Comparison of ENCODE assay signal across 8 mouse cellular contexts in the genomic region with DNA sequence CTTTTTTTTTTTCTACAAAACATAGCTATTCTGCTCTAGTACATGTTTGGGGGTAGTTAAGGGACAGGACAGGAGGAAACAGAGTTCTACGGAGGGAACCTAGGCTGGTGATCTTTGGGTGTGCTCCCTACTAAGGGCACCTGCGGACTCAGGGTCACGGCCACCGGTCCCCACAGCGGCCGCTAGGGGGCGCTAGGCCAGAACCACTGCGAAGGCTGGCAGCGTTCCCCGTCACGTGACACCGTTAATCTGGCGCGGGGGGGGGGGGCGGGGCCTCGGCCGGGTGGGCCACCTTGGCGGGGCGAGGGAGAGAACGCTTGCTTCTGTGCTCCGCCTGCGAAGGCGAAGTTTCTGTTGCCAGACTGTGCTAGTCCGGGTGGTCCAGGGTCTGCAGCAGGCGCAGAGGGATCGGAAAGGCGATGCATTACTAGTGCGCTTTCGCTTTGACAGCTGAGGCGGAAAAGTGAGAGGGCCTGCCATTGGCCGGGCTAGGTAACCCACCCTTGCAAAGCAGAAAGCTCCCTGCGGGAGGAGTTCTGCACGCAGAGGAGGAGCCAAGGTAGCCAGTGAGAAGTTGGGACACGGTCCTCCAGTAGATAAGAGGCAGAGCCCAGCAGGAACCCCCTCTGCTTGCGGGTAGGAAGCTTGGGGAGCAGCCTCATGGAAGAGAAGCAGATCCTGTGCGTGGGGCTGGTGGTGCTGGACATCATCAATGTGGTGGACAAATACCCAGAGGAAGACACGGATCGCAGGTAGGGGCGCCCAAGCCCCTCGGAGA. TPM values are rescaled to one million over a fixed set of nuclear protein-coding genes. Genes with fewer than 3 reads are reported as not detected.
DNase-seq lines count a peak whose midpoint lies in the region; ATAC-seq and TF ChIP-seq lines count a peak whose summit lies in the region.

Khk (plus strand) TSS at position 176 of the 778 bp plus-strand sequence.

- in situ Hi-C loops in Patski (cut with MboI; ENCODE audit: low pct_unique_long_range_greater_than_20kb): no loop called here

- H3K4me3 ChIP-seq in hindbrain, embryonic 12.5 days: peak within 1 kb of the TSS; percentile 40

- CTCF ChIA-PET in Patski (lab: Charles Lee): interaction anchor here (1.0 to 4.1 kb wide), 18 partner anchors 8 to 128 kb away, joined by 3 to 24 read pairs (median 5); partner anchors contain the start of genes Preb and Slc5a6

- no peak for DNase-seq in Patski (ENCODE audit: low read depth, low spot score)
- peak; percentile 97 to 99 for DNase-seq in cerebellum, postnatal 10 days
- peak; percentile 69 to 81 for DNase-seq in frontal cortex, postnatal 14 days (ENCODE audit: low spot score in 2 of 2)
- DNase-seq in layer of hippocampus, postnatal 10 days (ENCODE audit: low spot score in 2 of 2): peak; percentile 91 to 94
- DNase-seq in lung, postnatal 10 days: peak; percentile 92
- peak; percentile 88 for DNase-seq in ovary, postnatal 14 days (ENCODE audit: low spot score)
- peak; percentile 88 to 98 for DNase-seq in thymus, postnatal 10 days (ENCODE audit: low spot score in 2 of 2)

- TF ChIP-seq CTCF in Patski (IDR thresholded peaks at IDR 0.05): no peak

- H3K27ac ChIP-seq in hindbrain, embryonic 12.5 days: peak within 1 kb of the TSS; percentile 62

- H3K4me2 ChIP-seq in hindbrain, embryonic 12.5 days (replicated peaks): peak within 1 kb of the TSS; percentile 70

- H3K27me3 ChIP-seq in Patski: no peaks in the 10 kb centered on the region
- H3K27me3 ChIP-seq in hindbrain, embryonic 12.5 days: peaks cover 15% of the 10 kb centered on the region

- WGBS in hindbrain, embryonic 12.5 days: under 1% methylated on average over 37 of the region's 40 CpGs

- peak; percentile 77 for ATAC-seq in Patski
- ATAC-seq in hindbrain, embryonic 12.5 days (ENCODE audit: low FRiP score): peak; percentile 76

- H3K9ac ChIP-seq in hindbrain, embryonic 12.5 days: peak within 1 kb of the TSS; percentile 52

- H3K4me1 ChIP-seq in hindbrain, embryonic 12.5 days: peaks cover 26% of the 10 kb centered on the region

- H3K36me3 ChIP-seq in hindbrain, embryonic 12.5 days: peaks cover 5% of the 10 kb centered on the region; the same call in 1 of the 2 replicates

- POLR2A ChIA-PET in Patski (lab: Charles Lee): interaction anchor here (0.5 to 1.9 kb wide), 8 partner anchors 28 to 110 kb away, joined by 3 to 7 read pairs (median 4); partner anchors contain the start of gene Agbl5

- H3K9me3 ChIP-seq in hindbrain, embryonic 12.5 days (replicated peaks): no peaks in the 10 kb centered on the region

RNA-seq across cellular contexts. Expression of gene Khk, which starts in this region (rescaled TPM):
- 45.3 TPM for polyA plus RNA-seq in Patski (2021)
- polyA plus RNA-seq in hindbrain, embryonic 12.5 days (2016; fragmentation: Nextera tagmentation; extraction: Ambion mirVana): 5.6 and 7.1 TPM in 2 replicates
- total RNA-seq in layer of hippocampus, postnatal 10 days (2021): 10 to 100 TPM in 1 of 2 experiments, 1 to 10 TPM in 1; 8.0 to 12.7 TPM
